ENCODE assay signal across 8 mouse cellular contexts in the genomic region with DNA sequence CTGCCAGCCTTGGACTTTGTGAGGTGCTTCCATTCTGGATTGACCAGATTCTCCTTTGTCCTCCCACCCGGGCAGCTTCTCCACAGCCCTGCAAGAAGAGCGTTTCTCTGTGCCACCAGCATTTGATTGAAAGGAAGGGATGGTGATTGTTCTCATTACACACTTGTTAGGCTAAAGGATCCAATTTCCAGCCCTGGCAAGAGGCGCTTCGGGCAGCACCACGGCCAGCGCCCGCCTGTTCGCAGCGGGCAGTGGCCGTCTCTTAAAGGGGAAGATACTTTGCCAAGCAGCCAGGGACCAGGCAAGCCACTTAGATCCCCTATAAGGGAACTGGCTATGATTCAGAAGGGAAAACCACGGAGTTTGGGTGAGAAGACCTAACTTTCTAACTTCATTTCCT. TPM values are rescaled to one million over a fixed set of nuclear protein-coding genes. Genes with fewer than 3 reads are reported as not detected.
DNase-seq lines count a peak whose midpoint lies in the region; ATAC-seq lines count a peak whose summit lies in the region.

No protein-coding gene starts in this region.

- ATAC-seq in frontal cortex, adult (ENCODE audit: low TSS enrichment) = no peak

- intact Hi-C loops in gastrocnemius, postnatal 14 days (cut with DNase I; ENCODE audit: low total_unique reads) = no loop called here

- peak; percentile 48 for DNase-seq in 3134 (ENCODE audit: extremely low read depth, insufficient read length, low spot score)
- DNase-seq in Muller cell, postnatal 12 days (ENCODE audit: inconsistent ontology term) = peak; percentile 77
- DNase-seq in cerebellum, postnatal 36 days = peak; percentile 75 to 77
- DNase-seq in gastrocnemius, postnatal 14 days = peak; percentile 71
- DNase-seq in kidney, adult 18-20 months = peak; percentile 34
- peak; percentile 73 for DNase-seq in mesoderm, embryonic 11.5 days (ENCODE audit: low read depth, low spot score)
- DNase-seq in spleen, adult 12 weeks (ENCODE audit: low spot score) = no peak

RNA-seq across cellular contexts. Expression of a gene that starts 3.3 kb away (rescaled TPM):
- over 10,000 TPM; 58,912 to 62,167 TPM for total RNA-seq in gastrocnemius, postnatal 14 days (2021)

RNA-seq across cellular contexts. Expression of a gene that starts 31.3 kb away (rescaled TPM):
- total RNA-seq in gastrocnemius, postnatal 14 days (2021) = 1 to 10 TPM; 1.1 to 1.8 TPM

RNA-seq across cellular contexts. Expression of a gene that starts 57.8 kb away (rescaled TPM):
- total RNA-seq in gastrocnemius, postnatal 14 days (2021) = 1 to 10 TPM; 9.8 to 9.9 TPM
